Comparison of ENCODE assay signal across 7 mouse cellular contexts in the genomic region with DNA sequence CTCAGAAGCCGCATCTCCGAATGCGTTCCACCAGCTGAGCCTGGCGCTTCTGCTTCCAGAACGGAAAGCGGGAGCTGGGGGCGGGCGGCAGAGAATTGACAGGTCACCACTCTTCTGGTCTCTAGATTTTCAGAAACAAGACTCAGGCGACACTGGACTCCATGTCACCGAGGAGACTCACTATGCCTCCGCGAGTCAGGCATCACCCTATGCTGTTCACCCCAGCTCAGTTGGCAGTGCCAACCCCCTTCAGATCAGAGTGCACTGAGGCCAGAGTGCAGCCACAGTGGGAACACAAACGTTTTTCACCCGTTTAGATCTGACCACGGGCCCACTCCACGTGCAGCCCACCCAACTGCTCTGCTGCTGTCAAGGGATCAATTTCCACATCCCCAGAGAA. TPM values are rescaled to one million over a fixed set of nuclear protein-coding genes. Genes with fewer than 3 reads are reported as not detected.
A peak's percentile ranks its signal among the peaks of the same experiment; 100 is the strongest.
DNase-seq lines count a peak whose midpoint lies in the region; ATAC-seq and TF ChIP-seq lines count a peak whose summit lies in the region.

No protein-coding gene starts in this region.

- TF ChIP-seq CTCF in lung, adult 2 months (IDR thresholded peaks at IDR 0.05; ENCODE audit: insufficient read depth, low read length), result no peak

- TF ChIP-seq POLR2A in lung, adult 2 months (IDR thresholded peaks at IDR 0.05; ENCODE audit: borderline replicate concordance, extremely low read depth, low read depth, low read length), result no peak

- peak; percentile 27 for ATAC-seq in embryonic facial prominence, embryonic 14.5 days (ENCODE audit: low read depth)
- peak; percentile 73 for ATAC-seq in hindbrain, embryonic 12.5 days (ENCODE audit: low FRiP score)

- 0 out of 2 replicates have a peak, but pooled peaks cover 3% of the 10 kb centered on the region for H3K4me1 ChIP-seq in lung, adult 2 months (ENCODE audit: control insufficient read depth, insufficient read depth, low read length)
- no peaks in the 10 kb centered on the region; the same call in 1 of the 2 replicates for H3K4me1 ChIP-seq in embryonic facial prominence, embryonic 14.5 days (ENCODE audit: control insufficient read depth, insufficient read depth, low read length)
- H3K4me1 ChIP-seq in hindbrain, embryonic 12.5 days, result peaks cover 6% of the 10 kb centered on the region
- H3K4me1 ChIP-seq in midbrain, embryonic 10.5 days, result peaks cover 18% of the 10 kb centered on the region

- no peaks in the 10 kb centered on the region for H3K9me3 ChIP-seq in embryonic facial prominence, embryonic 14.5 days (ENCODE audit: control insufficient read depth, low read length)
- no peaks in the 10 kb centered on the region for H3K9me3 ChIP-seq in hindbrain, embryonic 12.5 days (replicated peaks)
- no peaks in the 10 kb centered on the region for H3K9me3 ChIP-seq in midbrain, embryonic 10.5 days (replicated peaks)

- peak overlapping the region; percentile 72 for H3K9ac ChIP-seq in embryonic facial prominence, embryonic 14.5 days (ENCODE audit: low read depth, low read length)
- peak overlapping the region; percentile 69 for H3K9ac ChIP-seq in hindbrain, embryonic 12.5 days

- no peak for DNase-seq in lung, adult 2 months
- DNase-seq in lung, adult 18-20 months, result no peak
- no peak for DNase-seq in embryonic facial prominence, embryonic 14.5 days (ENCODE audit: low spot score)
- DNase-seq in midbrain, embryonic 10.5 days (ENCODE audit: low spot score), result no peak
- DNase-seq in T-cell, adult 2 months (ENCODE audit: low spot score), result no peak
- DNase-seq in ovary, adult 18-20 months (ENCODE audit: low spot score), result no peak

- no peaks in the 10 kb centered on the region for H3K27me3 ChIP-seq in embryonic facial prominence, embryonic 14.5 days (replicated peaks; ENCODE audit: control insufficient read depth, insufficient read depth, low read length)
- no peaks in the 10 kb centered on the region for H3K27me3 ChIP-seq in hindbrain, embryonic 12.5 days
- peaks cover 18% of the 10 kb centered on the region for H3K27me3 ChIP-seq in midbrain, embryonic 10.5 days (ENCODE audit: low read depth, poor library complexity, severe bottlenecking)

- 0% methylated on average over 16 of the region's 16 CpGs for WGBS in lung, adult 2 months
- WGBS in embryonic facial prominence, embryonic 14.5 days, result under 1% methylated on average over 16 of the region's 16 CpGs
- 2% methylated on average over 16 of the region's 16 CpGs for WGBS in hindbrain, embryonic 12.5 days
- 4% methylated on average over 16 of the region's 16 CpGs for WGBS in midbrain, embryonic 10.5 days

- no peaks in the 10 kb centered on the region for H3K36me3 ChIP-seq in embryonic facial prominence, embryonic 14.5 days (ENCODE audit: control insufficient read depth, insufficient read depth, low read length)
- no peaks in the 10 kb centered on the region for H3K36me3 ChIP-seq in hindbrain, embryonic 12.5 days
- no peaks in the 10 kb centered on the region for H3K36me3 ChIP-seq in midbrain, embryonic 10.5 days

- H3K4me2 ChIP-seq in embryonic facial prominence, embryonic 14.5 days (ENCODE audit: low read depth, low read length), result peak overlapping the region; percentile 85
- H3K4me2 ChIP-seq in hindbrain, embryonic 12.5 days (replicated peaks), result peak overlapping the region; percentile 80

- H3K4me3 ChIP-seq in lung, adult 2 months (replicated peaks; ENCODE audit: extremely low read depth, low read depth, low read length), result peak overlapping the region; percentile 82
- peak overlapping the region; percentile 61 for H3K4me3 ChIP-seq in embryonic facial prominence, embryonic 14.5 days (ENCODE audit: low read depth, low read length)
- peak overlapping the region; percentile 62 for H3K4me3 ChIP-seq in hindbrain, embryonic 12.5 days
- peak overlapping the region; percentile 69 for H3K4me3 ChIP-seq in midbrain, embryonic 10.5 days

- no peak overlapping the region for H3K27ac ChIP-seq in embryonic facial prominence, embryonic 14.5 days (replicated peaks; ENCODE audit: low read depth, low read length)
- peak overlapping the region; percentile 77 for H3K27ac ChIP-seq in hindbrain, embryonic 12.5 days
- H3K27ac ChIP-seq in midbrain, embryonic 10.5 days (replicated peaks), result peak overlapping the region; percentile 87

RNA-seq across cellular contexts. Expression of a gene that starts 0.4 kb away (rescaled TPM):
- polyA plus RNA-seq in lung, adult 2 months (2012; rRNA removed), result 0.19 and 0.28 TPM in 2 replicates
- 1.5 and 1.6 TPM in 2 replicates for polyA plus RNA-seq in embryonic facial prominence, embryonic 14.5 days (2014; fragmentation: Nextera tagmentation; extraction: Ambion mirVana)
- polyA plus RNA-seq in hindbrain, embryonic 12.5 days (2016; fragmentation: Nextera tagmentation; extraction: Ambion mirVana), result 1.4 and 3.1 TPM in 2 replicates
- 0.65 and 0.74 TPM in 2 replicates for polyA plus RNA-seq in midbrain, embryonic 10.5 days (2016; fragmentation: Nextera tagmentation; extraction: Ambion mirVana)

RNA-seq across cellular contexts. Expression of a gene that starts 12.5 kb away (rescaled TPM):
- polyA plus RNA-seq in lung, adult 2 months (2012; rRNA removed), result not detected in 2 replicates
- not detected in 2 replicates for polyA plus RNA-seq in embryonic facial prominence, embryonic 14.5 days (2014; fragmentation: Nextera tagmentation; extraction: Ambion mirVana)
- not detected in 2 replicates for polyA plus RNA-seq in hindbrain, embryonic 12.5 days (2016; fragmentation: Nextera tagmentation; extraction: Ambion mirVana)
- not detected in 2 replicates for polyA plus RNA-seq in midbrain, embryonic 10.5 days (2016; fragmentation: Nextera tagmentation; extraction: Ambion mirVana)

RNA-seq across cellular contexts. Expression of a gene that starts 15.1 kb away (rescaled TPM):
- 0.74 and 1.4 TPM in 2 replicates for polyA plus RNA-seq in lung, adult 2 months (2012; rRNA removed)
- 10.1 and 10.5 TPM in 2 replicates for polyA plus RNA-seq in embryonic facial prominence, embryonic 14.5 days (2014; fragmentation: Nextera tagmentation; extraction: Ambion mirVana)
- polyA plus RNA-seq in hindbrain, embryonic 12.5 days (2016; fragmentation: Nextera tagmentation; extraction: Ambion mirVana), result 35.0 and 37.3 TPM in 2 replicates
- 25.1 and 29.9 TPM in 2 replicates for polyA plus RNA-seq in midbrain, embryonic 10.5 days (2016; fragmentation: Nextera tagmentation; extraction: Ambion mirVana)

RNA-seq across cellular contexts. Expression of a gene that starts 22.5 kb away (rescaled TPM):
- not detected in 2 replicates for polyA plus RNA-seq in lung, adult 2 months (2012; rRNA removed)
- not detected in 2 replicates for polyA plus RNA-seq in embryonic facial prominence, embryonic 14.5 days (2014; fragmentation: Nextera tagmentation; extraction: Ambion mirVana)
- not detected in 2 replicates for polyA plus RNA-seq in hindbrain, embryonic 12.5 days (2016; fragmentation: Nextera tagmentation; extraction: Ambion mirVana)
- not detected in 2 replicates for polyA plus RNA-seq in midbrain, embryonic 10.5 days (2016; fragmentation: Nextera tagmentation; extraction: Ambion mirVana)

RNA-seq across cellular contexts. Expression of a gene that starts 35.3 kb away (rescaled TPM):
- polyA plus RNA-seq in lung, adult 2 months (2012; rRNA removed), result not detected in 2 replicates
- not detected in 2 replicates for polyA plus RNA-seq in embryonic facial prominence, embryonic 14.5 days (2014; fragmentation: Nextera tagmentation; extraction: Ambion mirVana)
- polyA plus RNA-seq in hindbrain, embryonic 12.5 days (2016; fragmentation: Nextera tagmentation; extraction: Ambion mirVana), result not detected in 2 replicates
- polyA plus RNA-seq in midbrain, embryonic 10.5 days (2016; fragmentation: Nextera tagmentation; extraction: Ambion mirVana), result not detected in 2 replicates
